Mouse (Mus musculus) limb, embryonic 10.5 days (tissue): ENCODE measurements at regions not wholly inside any gene's neighbourhood (a gene's known extent, or its start where the extent isn't known, plus 50 kb on each side); places are given as distances from the start of the nearest gene placed in this dataset.
A peak's percentile ranks its signal among the peaks of the same experiment; 100 is the strongest.

Experiments
- DNase-seq: peaks from one replicate; pipeline ENCODE4 v3.0.0-alpha.2; 2017; ENCODE audit warnings: low spot score
- H3K27ac ChIP-seq: fragments of 300-500 bp; sonication (generic); 2 replicates; pipeline ENCODE4 v1.5.1; 2016; ENCODE audit warnings: mild to moderate bottlenecking
- H3K27me3 ChIP-seq: fragments of 300-500 bp; sonication (generic); 2 replicates; pipeline ENCODE4 v1.6.1; 2016; ENCODE audit warnings: low read depth, mild to moderate bottlenecking; ENCODE audit not compliant: poor library complexity, severe bottlenecking
- H3K36me3 ChIP-seq: fragments of 300-500 bp; sonication (generic); 2 replicates; pipeline ENCODE4 v1.6.1; 2016; ENCODE audit warnings: mild to moderate bottlenecking, moderate library complexity
- H3K4me1 ChIP-seq: fragments of 300-500 bp; sonication (generic); 2 replicates; pipeline ENCODE4 v1.6.1; 2016
- H3K4me3 ChIP-seq: fragments of 300-500 bp; sonication (generic); 2 replicates; pipeline ENCODE4 v1.5.1; 2016; ENCODE audit warnings: mild to moderate bottlenecking, moderate library complexity
- H3K9me3 ChIP-seq: fragments of 300-500 bp; sonication (generic); replicated peaks from 2 replicates; pipeline ENCODE4 v1.6.1; 2016; ENCODE audit warnings: mild to moderate bottlenecking
- WGBS: fragments of 180-500 bp; shearing (Covaris S2); methylation state at CpG from one replicate; pipeline ENCODE4 v1.1.7; 2016; 5-methylcytosine and 5-hydroxymethylcytosine counted together

GRCm38 (mm10) chr13:111994862-111995490 is 186.2 kb upstream of the Map3k1 start:
- WGBS = 90% methylated on average over 5 of the region's 5 CpGs
- no peaks in the 10 kb centered on the region for H3K9me3 ChIP-seq
- no peak overlapping the region for H3K27ac ChIP-seq

DNA sequence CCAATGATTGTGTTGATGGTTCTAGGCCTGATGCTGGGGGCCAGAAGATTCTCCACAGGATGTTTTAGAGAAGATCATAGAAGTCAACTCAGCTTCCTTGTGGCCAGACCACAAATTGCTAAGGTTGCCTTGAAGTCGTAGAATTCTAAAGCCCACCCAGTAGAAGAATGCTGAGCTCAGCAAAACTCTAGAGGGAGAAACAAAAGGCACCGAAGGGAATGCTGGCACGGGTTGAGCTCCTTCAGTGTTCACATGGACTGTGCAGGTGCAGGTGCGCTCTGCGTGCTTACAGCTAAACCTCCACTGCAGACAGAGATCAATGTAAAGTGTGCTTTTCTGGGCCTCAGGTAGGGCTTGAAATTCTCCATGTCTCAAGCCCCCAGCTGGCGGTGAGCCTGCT is 186.9 kb upstream of the Map3k1 start:
- no peak overlapping the region for H3K27ac ChIP-seq
- H3K9me3 ChIP-seq = no peaks in the 10 kb centered on the region
- no peaks in the 10 kb centered on the region for H3K36me3 ChIP-seq
- H3K4me3 ChIP-seq = no peak overlapping the region
- 0 out of 2 replicates have a peak, but pooled peaks cover 3% of the 10 kb centered on the region for H3K27me3 ChIP-seq
- DNase-seq = no peak
- H3K4me1 ChIP-seq = peaks cover 13% of the 10 kb centered on the region
- WGBS = 88% methylated on average over 6 of the region's 6 CpGs

More at GRCm38 (mm10) chr13:111994862-111995490, 186.2 kb upstream of the Map3k1 start:
- no peak overlapping the region for H3K4me3 ChIP-seq
- H3K36me3 ChIP-seq = no peaks in the 10 kb centered on the region
- DNase-seq = no peak
- peaks cover 7% of the 10 kb centered on the region for H3K4me1 ChIP-seq
- 0 out of 2 replicates have a peak, but pooled peaks cover 6% of the 10 kb centered on the region for H3K27me3 ChIP-seq

DNA sequence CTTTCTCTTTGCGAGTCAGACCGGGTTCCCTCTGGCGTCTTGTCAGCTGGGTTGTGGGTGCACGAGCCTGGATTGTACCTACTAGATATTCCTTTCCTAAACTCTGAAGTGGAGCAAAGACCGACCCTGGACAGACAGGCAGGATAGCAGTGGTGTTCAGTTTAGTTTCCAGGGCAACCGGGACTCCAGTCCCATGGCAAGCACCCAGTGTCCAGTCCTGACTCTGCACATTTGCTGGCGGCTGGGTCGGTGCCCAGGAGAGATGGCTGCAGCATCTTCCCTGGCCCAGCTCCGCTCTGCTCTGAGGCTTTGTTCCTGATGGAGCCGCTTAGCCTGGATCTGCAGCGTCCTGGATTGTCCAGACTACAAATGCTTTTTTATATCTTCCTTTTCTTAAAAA is 188.1 kb upstream of the Map3k1 start:
- WGBS = 83% methylated on average over 11 of the region's 11 CpGs

DNA sequence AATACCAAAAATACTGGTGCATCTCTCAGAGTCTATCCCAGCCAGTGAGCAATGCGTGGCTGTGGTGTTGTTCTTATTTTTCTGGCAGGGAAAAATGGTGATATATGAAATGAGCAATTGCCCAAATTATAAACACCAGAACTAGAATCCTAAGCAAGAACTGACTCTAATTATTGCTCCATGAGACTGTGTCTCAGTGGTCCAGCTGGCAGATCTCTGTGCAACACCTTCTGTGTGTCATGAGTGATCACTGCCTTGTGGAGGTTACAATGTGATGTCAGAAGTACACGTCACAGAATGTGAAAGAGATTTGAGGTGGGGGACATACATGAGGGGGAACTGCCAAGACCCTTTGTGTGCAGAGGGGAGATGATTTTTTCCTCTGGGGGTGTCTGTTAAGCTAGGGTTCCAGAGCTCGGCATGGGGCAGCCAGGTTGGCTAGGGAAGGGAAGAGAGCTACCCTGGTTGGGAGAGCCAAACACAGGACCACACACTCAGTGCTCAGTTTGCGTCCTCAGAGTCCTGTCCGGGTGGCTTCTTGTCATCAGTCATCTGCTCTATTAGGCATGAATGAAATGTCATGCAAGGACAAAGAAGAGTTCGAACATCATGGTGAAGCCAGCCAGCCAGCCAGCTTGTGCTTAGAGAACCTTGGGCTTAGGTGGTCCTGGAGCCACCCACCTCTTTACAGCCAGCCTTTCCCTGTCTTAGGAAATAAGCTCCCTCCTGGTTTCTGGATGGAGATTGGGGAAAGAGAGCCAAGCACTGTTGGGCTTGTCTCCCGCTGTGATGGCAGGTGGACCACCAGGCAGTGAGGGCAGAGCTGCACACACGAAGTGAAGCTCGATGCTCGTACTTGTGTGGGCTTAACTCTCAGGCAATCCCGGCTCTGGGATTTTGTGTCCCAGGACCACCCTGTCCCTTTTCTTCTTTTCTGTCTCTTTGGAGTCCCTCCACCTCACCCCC is 189.5 kb upstream of the Map3k1 start:
- H3K4me1 ChIP-seq = peaks cover 26% of the 10 kb centered on the region
- no peaks in the 10 kb centered on the region for H3K9me3 ChIP-seq
- 87% methylated on average over 11 of the region's 11 CpGs for WGBS
- no peak for DNase-seq
- 0 out of 2 replicates have a peak, but pooled peaks cover 3% of the 10 kb centered on the region for H3K27me3 ChIP-seq
- no peaks in the 10 kb centered on the region for H3K36me3 ChIP-seq
- H3K4me3 ChIP-seq = no peak overlapping the region
- H3K27ac ChIP-seq = no peak overlapping the region

More for the DNA sequence above, 188.1 kb upstream of the Map3k1 start:
- Histone ChIP-seq H3K27me3 (0 out of 2 replicates have a peak, but pooled peaks cover 3% of the 10 kb centered on the region), H3K9me3 (no peaks in the 10 kb centered on the region), H3K27ac (no peak overlapping the region), H3K36me3 (no peaks in the 10 kb centered on the region), H3K4me1 (peaks cover 17% of the 10 kb centered on the region), H3K4me3 (no peak overlapping the region)
- no peak for DNase-seq

DNA sequence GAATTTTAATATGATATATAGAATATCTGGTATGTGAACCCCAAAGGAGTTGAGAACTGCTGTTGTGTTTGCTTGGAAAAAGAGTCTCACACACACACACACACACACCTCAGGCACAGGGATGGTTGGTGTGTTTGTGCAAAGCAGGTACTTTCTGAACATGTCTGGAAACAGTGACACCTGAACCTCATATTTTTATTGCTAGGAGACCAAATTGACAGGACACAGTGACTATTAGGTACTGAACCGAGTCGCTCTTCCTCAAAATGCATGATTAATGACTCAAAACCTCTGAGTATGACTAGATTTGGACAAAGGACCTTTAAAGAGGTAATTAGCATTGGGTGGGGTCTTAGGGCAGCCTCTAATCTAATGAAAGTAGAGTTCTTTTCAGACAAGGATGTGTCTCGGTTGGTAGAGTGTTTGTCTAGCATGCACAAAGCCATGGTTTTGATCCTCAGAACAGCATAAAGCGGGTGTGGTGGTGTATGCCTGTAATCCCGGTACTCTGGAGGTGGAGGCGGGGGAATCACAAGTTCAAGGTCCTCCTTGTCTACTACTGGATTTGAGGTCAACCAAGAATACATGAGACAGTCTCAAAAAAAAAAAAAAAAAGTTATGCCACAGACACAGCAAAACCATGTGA is 191.0 kb upstream of the Map3k1 start:
- Histone ChIP-seq H3K4me1 (peaks cover 26% of the 10 kb centered on the region), H3K27ac (no peak overlapping the region), H3K27me3 (no peaks in the 10 kb centered on the region), H3K36me3 (no peaks in the 10 kb centered on the region), H3K9me3 (no peaks in the 10 kb centered on the region), H3K4me3 (no peak overlapping the region)
- 90% methylated on average over 6 of the region's 6 CpGs for WGBS
- DNase-seq = no peak

- no peak overlapping the region for H3K27ac ChIP-seq
- no peaks in the 10 kb centered on the region for H3K36me3 ChIP-seq
- H3K4me1 ChIP-seq = peaks cover 26% of the 10 kb centered on the region
- no peaks in the 10 kb centered on the region for H3K27me3 ChIP-seq
- DNase-seq = no peak
- H3K9me3 ChIP-seq = no peaks in the 10 kb centered on the region
- 54% methylated on average over 6 of the region's 6 CpGs for WGBS
- H3K4me3 ChIP-seq = no peak overlapping the region
These were observed 191.5 kb upstream of the Map3k1 start for GRCm38 (mm10) chr13:112000293-112000665.

- Histone ChIP-seq H3K9me3 (no peaks in the 10 kb centered on the region), H3K36me3 (no peaks in the 10 kb centered on the region), H3K27ac (no peak overlapping the region), H3K4me3 (no peak overlapping the region), H3K4me1 (peaks cover 26% of the 10 kb centered on the region), H3K27me3 (no peaks in the 10 kb centered on the region)
- WGBS = 57% methylated on average over 5 of the region's 5 CpGs
- DNase-seq = no peak
These were observed 191.9 kb upstream of the Map3k1 start for GRCm38 (mm10) chr13:112000696-112001095.

DNA sequence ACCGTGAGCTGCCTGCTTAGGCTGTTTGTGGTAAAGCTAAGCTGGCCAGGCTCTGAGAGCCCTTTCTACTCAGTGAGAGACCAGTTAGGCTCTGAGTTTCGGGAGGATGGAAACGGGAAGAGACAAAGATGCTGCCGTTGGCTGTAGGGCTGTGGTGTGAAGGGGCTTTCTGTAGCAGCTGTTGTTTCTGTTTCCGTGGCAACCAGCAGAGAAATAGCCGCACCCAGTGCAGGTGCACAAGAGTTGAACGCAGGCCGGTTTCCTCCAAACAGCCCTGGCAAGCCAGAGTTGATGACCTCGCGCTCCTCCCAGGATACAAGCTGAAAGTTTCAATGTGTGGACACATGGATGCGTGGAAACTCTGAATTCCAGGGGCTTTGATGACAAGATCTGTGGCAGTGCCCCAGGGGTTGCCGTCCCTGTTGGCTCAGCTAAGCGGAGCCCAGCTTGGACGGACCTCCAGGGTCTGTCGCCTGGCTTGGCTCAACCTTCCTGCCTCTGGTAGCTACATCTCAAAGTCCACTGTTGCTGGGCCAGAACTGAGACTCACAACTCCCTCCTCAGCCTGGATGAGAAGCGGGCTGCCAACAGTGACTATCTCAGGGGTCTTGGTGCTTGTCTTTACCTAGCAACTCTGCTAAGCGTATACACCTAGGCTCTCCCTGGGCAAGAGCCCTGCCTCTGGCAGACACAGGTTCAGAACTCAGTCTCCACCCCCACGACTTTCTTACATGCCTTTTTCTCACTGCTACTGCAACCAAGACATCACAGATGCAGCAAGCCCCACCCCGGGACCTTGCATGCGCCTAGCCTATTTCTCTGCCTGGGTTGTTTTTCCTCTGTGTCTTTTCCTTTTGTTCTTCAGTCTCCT is 192.6 kb upstream of the Map3k1 start:
- no peaks in the 10 kb centered on the region for H3K27me3 ChIP-seq
- no peaks in the 10 kb centered on the region for H3K36me3 ChIP-seq
- DNase-seq = peak; percentile 54
- H3K4me3 ChIP-seq = no peak overlapping the region
- H3K4me1 ChIP-seq = peaks cover 26% of the 10 kb centered on the region
- H3K9me3 ChIP-seq = no peaks in the 10 kb centered on the region
- 70% methylated on average over 20 of the region's 20 CpGs for WGBS
- no peak overlapping the region for H3K27ac ChIP-seq

GRCm38 (mm10) chr13:112002661-112003347 is 194.0 kb upstream of the Map3k1 start:
- H3K27ac ChIP-seq = no peak overlapping the region
- 56% methylated on average over 15 of the region's 15 CpGs for WGBS
- DNase-seq = no peak

GRCm38 (mm10) chr13:112003445-112003844 is 194.7 kb upstream of the Map3k1 start:
- H3K27me3 ChIP-seq = no peaks in the 10 kb centered on the region
- H3K4me3 ChIP-seq = no peak overlapping the region
- no peaks in the 10 kb centered on the region for H3K9me3 ChIP-seq
- peaks cover 26% of the 10 kb centered on the region for H3K4me1 ChIP-seq
- DNase-seq = no peak
- H3K27ac ChIP-seq = no peak overlapping the region
- WGBS = 82% methylated on average over 7 of the region's 7 CpGs
- no peaks in the 10 kb centered on the region for H3K36me3 ChIP-seq

More at GRCm38 (mm10) chr13:112002661-112003347, 194.0 kb upstream of the Map3k1 start:
- H3K27me3 ChIP-seq = no peaks in the 10 kb centered on the region
- no peaks in the 10 kb centered on the region for H3K36me3 ChIP-seq
- no peak overlapping the region for H3K4me3 ChIP-seq
- no peaks in the 10 kb centered on the region for H3K9me3 ChIP-seq
- peaks cover 26% of the 10 kb centered on the region for H3K4me1 ChIP-seq

DNA sequence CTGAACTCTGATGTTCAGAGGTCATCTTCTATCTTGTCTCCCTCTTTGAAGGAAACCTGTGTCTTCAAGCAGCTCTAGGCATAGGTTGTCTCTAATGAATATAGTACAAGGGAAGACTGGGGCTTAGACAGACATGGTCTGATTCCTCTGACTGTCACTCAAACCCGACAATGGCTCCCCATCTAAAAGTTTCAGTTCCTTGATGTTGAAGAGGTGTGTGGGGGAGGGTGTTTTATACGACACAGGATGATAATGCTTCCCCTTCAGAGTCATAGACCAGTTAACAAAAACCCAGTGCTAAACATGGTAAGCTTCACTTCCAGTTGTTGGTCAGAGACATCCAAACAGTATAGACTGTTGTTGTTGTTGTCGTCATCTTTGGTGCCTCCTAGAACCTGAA is 195.3 kb upstream of the Map3k1 start:
- no peaks in the 10 kb centered on the region for H3K36me3 ChIP-seq
- H3K9me3 ChIP-seq = no peaks in the 10 kb centered on the region
- H3K27me3 ChIP-seq = no peaks in the 10 kb centered on the region
- no peak for DNase-seq
- peaks cover 26% of the 10 kb centered on the region for H3K4me1 ChIP-seq
- WGBS = 92% methylated on average over 3 of the region's 3 CpGs
- H3K4me3 ChIP-seq = no peak overlapping the region
- H3K27ac ChIP-seq = no peak overlapping the region

- no peak for DNase-seq
- Histone ChIP-seq H3K27ac (no peak overlapping the region), H3K4me1 (peaks cover 22% of the 10 kb centered on the region), H3K9me3 (no peaks in the 10 kb centered on the region), H3K4me3 (no peak overlapping the region), H3K27me3 (no peaks in the 10 kb centered on the region), H3K36me3 (no peaks in the 10 kb centered on the region)
- 89% methylated on average over 8 of the region's 8 CpGs for WGBS
These were observed 196.6 kb upstream of the Map3k1 start for GRCm38 (mm10) chr13:112005421-112005820.
